Mouse (Mus musculus) lung, postnatal 10 days (tissue): ENCODE measurements around the gene Olig3.

ENCODE experiments used
- DNase-seq: peaks from one replicate; pipeline ENCODE4 v3.0.0; 2021

Olig3 gene

DNA sequence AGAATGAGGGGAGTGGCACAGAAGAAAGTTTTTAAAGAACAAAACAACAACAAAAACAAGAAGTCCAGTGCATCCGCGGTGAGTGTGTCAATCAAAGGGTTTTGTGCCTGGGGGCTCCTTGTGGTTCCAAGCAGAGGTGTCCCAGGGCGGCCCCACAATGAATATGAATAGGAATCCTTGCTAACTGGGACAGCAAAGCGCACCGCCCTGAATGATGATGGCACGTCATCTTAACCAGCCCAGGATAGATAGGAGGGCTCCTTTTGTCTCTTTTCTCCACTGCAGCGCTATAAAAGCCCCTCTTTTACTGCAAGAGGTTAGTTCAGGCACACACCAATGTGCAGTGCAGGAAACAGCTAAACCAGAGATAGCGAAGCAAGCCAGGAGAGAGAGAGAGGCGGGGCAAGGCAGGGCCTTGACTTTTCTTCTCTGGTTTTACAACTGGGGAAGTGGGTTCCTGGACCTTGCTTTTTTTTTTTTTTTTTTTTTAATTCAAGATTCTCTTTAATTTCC, at the start of gene Olig3:
Gene Olig3 (plus strand): TSS at position 463 of the 513 bp plus-strand sequence.
- no peak for DNase-seq

DNA sequence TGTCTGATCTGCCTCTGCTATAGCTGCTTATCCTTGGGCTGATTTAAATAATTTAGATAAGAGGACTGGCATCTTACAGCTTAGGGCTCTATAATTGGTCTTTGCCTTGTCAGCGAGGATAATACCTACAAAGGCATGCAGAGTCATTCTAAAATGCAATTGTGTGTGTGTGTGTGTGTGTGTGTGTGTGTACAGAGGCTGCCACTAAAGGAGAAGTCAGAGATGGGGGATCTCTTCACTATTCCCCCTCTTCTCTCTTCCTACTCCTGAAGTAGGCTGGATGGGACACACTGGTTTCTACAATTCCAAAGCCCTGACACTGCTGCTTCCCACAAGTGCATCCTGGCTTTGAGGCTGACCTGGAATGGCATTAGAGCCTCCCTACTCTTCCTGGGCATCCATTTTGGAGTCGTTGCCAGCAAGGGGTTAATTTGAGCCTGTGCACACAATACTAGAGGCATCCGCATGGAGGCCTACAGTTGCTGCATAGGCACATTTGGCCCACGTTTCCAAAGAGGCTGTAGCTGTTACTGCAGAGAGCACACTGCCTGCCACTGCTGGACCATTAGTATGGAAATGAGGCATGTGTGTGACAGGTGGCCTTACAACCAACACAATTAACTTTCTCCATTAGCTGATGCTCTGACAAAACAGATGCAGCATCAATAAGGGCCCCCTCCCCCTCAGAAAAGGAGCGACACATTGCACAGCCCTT, 46.5 kb upstream of the Olig3 start:
- no peak for DNase-seq

- no peak for DNase-seq
Observed at GRCm38 (mm10) chr10:19310471-19310870, 45.9 kb upstream of the Olig3 start.

DNA sequence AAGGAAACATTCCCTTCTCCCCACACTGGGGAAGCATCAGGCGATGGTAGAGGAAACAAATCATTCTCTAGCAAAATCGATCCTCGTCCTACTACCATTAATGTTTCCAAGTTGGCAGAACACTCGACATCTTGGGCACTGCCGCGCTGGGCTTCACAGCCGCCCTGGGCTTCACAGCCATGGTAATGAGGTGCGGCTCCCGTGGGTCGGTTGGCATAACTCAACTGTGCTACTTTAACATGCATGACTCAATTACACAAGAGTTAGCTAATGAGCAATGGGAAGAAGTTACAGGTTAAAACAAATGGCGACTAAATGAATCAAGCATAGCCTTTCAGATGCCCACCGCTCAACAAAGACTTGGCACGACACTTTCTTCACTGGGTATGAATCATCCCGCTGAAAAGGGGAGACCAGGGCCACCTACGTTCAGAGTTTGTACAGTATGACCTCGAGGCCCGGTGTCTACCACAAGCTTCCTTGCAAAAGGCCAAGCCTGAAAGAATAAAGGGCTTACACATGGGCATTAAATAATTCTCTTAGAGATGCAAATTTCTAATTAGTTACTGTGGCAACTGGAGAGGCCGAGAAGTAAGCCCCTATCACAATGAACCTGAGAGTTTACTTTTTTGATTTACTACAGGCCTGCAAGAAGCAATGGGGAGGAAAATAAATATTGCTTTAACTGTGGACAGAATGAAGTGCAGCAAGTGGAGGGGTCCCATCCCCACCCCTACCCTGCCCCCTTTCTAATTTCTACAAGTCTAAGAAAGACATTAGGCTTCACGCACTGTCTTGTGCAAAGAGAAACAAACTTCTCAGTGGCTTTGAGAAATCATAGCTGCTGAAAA, 38.1 kb upstream of the Olig3 start:
- DNase-seq = no peak

- no peak for DNase-seq
Observed at GRCm38 (mm10) chr10:19321781-19322180, 34.6 kb upstream of the Olig3 start.

- no peak for DNase-seq
Observed at GRCm38 (mm10) chr10:19329191-19329777, 27.0 kb upstream of the Olig3 start.

GRCm38 (mm10) chr10:19333425-19333824, 22.9 kb upstream of the Olig3 start:
- no peak for DNase-seq

DNA sequence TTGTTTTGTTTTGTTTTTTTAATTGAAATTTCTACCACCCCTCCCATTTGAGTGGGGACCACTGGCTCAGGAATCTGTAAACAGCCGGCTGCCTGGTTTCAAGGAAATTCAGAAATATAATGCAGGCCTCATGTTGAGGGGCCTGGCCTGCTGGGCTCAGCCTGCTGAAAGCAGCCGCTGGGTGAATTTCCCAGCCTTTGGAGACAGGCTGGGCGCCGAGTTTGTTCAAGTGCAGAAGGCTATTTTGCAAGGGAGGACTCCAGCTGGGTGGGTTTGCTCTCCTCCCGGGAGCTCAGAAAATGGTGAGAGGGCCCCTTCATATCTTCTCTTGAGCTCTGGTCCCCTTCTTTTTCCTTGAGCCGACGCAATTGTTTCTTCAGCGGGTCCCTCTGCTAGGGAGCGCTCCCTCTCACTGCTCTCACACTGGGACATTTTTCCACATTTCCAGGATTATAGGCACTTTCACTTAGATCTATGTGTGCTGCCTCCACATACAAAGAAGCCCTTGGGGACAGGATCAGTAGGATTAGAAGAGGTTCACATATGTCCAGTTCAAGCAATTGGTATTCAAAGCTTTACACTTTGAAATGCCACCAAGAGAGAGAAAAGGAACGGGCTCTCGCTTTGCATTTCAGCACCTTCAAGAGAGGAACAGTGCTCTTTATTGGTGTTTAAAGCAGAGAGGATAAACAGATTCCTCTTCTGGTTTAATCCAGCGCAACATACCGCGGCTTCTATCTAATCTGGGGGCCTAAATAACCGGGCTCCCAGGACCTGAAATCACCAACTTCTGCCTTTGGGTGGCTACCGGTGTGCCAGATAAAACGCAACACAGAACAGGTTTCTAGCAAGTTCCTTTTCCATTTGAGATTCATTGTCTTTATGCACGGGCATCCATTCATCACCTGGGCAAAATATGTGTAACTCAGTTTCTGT, 17.4 kb upstream of the Olig3 start:
- DNase-seq = no peak

- DNase-seq = no peak
Observed at GRCm38 (mm10) chr10:19344039-19344438, 12.3 kb upstream of the Olig3 start.

DNA sequence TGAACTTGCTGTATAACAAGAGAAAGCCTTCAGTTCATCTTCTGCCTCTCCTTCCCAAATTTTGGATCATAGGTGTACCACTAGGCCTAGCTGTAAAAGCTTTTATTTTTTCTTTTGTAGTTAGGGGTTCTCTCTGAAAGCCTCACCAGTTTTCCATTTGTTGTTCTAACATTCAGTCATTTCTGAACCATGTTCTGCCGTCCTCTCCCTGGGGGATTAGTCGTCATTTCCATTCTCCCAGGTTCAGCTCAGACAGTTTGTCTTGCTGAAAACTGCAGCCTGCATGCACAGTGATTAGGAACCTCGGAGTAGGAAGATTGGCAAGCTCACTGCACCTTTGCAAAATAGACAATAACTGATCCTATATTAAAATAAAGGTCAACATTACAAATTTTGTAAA, 7.0 kb upstream of the Olig3 start:
- DNase-seq = no peak

- no peak for DNase-seq
Observed at GRCm38 (mm10) chr10:19352006-19352877, 4.1 kb upstream of the Olig3 start.

GRCm38 (mm10) chr10:19352878-19353301, 3.4 kb upstream of the Olig3 start:
- no peak for DNase-seq

DNA sequence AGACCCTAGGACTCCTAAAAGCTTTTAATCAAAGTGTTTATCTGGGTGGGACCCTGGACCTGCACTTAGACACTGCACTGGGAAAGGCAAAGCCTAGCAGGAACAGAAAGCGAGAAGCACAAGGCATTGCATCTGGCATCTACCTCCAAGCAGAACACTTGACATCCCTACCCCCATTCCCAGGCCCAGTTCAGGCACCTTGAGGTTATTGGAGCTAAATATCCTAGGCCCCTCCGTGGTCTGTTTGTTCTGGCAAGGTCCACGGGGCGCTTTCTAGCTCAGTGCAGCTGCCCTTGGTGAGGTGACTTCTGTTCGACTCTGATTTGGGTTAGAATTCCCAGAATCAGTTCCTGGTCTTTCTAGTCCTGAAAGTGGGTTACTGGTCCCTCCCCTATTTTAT, 2.7 kb upstream of the Olig3 start:
- DNase-seq = no peak

- no peak for DNase-seq
Observed at GRCm38 (mm10) chr10:19354146-19354545, 2.2 kb upstream of the Olig3 start.

DNA sequence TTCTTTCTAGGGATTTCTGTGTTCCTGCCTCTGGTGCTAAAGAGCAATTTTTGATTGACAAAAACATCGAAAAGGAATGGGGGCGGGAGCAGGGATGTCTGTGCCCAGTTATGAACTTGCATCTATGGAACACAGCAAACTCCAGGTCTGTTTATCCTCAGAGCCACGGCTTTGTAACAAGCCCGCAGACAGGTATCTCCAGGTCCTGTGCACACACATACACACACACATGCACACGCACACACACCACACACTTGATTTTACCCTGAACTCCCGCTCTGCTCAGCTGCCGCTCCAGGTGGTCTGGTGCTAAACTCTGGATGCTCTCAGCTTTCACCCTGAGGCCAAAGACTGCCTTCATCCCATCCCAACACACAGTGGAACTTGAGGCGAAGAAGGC, 1.3 kb upstream of the Olig3 start:
- no peak for DNase-seq

DNA sequence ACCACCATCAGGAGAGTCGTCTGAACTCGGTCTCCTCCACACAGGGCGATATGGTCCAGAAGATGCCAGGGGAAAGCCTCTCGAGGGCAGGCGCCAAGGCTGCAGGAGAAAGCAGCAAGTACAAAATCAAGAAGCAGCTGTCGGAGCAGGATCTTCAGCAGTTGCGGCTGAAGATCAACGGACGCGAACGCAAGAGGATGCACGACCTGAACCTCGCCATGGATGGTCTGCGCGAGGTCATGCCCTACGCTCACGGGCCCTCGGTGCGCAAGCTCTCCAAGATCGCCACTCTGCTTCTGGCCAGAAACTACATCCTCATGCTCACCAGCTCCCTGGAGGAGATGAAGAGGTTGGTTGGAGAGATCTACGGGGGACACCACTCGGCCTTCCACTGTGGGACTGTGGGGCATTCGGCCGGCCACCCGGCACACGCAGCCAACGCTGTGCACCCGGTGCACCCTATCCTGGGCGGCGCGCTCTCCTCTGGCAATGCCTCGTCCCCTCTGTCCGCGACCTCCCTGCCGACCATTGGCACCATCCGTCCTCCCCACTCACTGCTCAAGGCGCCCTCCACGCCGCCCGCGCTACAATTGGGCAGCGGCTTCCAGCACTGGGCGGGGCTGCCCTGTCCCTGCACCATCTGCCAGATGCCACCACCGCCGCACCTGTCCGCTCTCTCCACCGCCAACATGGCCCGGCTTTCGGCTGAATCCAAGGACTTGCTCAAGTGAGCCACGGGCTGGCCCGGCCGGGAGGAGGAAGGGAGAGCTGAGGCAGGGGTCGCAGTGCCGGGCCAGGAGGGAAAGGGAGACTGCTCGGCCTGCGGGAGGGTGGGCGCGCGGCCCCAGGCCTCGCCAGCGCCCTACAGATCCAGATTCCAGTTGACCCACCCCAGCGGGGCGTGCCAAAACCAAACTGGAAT, 648 bp downstream of the Olig3 start:
- DNase-seq = no peak

- DNase-seq = no peak
Observed at GRCm38 (mm10) chr10:19357848-19358247, 1.5 kb downstream of the Olig3 start.

GRCm38 (mm10) chr10:19360446-19361300, 4.3 kb downstream of the Olig3 start:
- DNase-seq = no peak
